Mouse (Mus musculus): ENCODE results near the gene Slc2a4.

- TF ChIP-seq CTCF (IDR thresholded peaks at IDR 0.05; ENCODE audit: borderline replicate concordance, insufficient read depth, low read length) (no peak), POLR2A (IDR thresholded peaks at IDR 0.05; ENCODE audit: low read depth, low read length) (no peak; the same call in 1 of the 2 replicates)
These were observed 27.5 kb downstream of the Slc2a4 start for GRCm38 (mm10) chr11:69920266-69921031.

Measured in embryonic fibroblast, embryonic 13.5 days (primary cell).